Mouse (Mus musculus): Measurements from ENCODE around the gene Banf2.

Gene Banf2

DNA sequence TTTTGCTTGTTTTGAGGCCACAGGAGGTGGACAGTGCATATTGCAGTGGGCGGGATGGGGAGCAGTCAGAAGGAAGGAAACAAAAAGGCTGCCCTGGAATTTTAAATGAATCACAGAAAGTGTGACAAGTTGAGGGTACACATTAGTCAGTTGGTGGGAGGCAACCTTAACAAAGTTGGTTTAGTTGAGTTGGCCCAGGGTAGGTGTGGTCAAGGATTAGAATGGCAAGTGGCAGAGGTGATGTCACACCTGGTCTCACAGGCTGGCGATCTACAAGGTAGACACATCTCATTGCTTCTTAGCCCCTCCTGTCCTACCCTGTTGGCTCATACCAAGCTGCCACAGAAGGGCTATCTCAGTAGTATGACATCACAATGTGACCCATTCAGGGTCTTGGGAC lies at the start of gene Banf2:
TSS of gene Banf2 (plus strand) at position 396 of the 400 bp plus-strand sequence.
- no peak for DNase-seq (ENCODE audit: low spot score)

DNA sequence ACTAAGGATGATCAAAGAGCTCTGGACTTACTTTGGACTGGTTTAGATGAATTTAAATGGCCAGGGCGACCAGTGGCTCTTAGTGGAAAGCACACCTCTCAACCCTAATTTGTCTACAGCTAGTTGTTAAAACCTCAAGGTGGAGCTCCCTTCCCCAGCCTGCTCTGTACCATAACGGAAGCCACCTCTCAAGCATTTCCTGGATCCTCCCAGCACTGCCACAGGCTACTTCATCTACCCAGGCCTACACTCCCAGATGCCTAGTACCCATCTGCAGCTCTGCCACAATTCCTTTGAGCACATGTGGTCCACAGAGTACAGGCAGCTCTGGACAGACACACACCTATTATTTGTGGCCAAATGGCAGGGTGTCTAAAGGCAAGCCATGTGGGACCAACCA lies 49.4 kb upstream of the Banf2 start:
- DNase-seq (ENCODE audit: low spot score): peak; percentile 13

DNA sequence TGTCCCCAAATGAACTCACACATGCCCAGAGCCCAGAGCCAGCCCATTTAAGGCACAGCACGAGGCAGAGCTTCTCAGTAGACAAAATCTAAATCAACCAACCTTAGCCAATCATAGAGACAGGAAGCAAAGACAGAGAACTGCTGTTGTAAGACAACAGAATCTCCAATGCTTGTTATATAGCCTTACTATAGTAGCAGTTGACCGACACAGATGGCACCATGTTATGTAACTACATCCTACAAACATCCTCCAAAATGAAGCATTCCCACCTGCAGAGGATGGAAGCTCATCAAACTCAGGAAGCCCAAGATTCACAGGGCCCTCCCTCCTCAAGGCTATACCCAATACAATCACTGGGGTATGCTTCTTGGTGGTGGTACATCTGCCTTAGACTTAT lies 45.4 kb upstream of the Banf2 start:
- DNase-seq (ENCODE audit: low spot score): no peak

DNA sequence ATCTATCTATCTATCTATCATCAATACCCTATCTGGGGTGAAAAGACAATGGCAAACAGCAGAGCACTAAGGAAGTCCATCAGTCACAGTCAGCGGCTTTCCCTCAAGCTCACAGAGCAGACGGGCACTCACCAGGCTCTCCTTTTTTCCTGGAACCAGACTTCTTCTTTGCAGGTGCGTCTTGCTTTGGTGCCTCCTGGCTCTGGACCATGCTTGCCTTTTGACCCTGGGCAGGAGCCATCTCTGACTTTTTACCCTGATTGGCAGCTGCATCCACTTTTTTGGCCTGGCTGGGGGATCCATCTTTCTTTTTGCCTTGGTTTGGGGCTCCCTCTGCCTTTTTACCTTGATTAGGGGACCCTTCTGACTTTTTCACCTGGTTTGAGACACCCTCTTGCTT lies 44.8 kb upstream of the Banf2 start:
- DNase-seq (ENCODE audit: low spot score): no peak

DNA sequence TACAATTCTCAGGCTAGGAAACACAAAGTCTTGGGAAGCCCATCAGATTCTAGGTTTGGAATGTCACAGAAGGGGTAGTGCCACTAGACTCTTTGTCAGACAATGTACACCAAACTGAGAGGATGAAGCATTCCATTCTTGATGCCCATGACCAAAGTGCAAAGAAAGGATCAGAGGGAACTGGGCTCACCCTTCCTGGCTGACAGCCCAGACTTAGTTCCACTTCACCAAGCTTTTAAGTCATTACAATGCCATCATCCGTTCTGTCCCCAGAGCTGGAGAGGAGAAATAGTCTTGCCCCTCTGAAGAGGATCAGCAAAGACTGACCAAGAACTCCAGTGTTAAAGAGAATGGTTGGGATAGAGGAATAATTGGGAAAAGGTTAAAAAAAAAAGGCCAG lies 41.9 kb upstream of the Banf2 start:
- DNase-seq (ENCODE audit: low spot score): no peak

DNA sequence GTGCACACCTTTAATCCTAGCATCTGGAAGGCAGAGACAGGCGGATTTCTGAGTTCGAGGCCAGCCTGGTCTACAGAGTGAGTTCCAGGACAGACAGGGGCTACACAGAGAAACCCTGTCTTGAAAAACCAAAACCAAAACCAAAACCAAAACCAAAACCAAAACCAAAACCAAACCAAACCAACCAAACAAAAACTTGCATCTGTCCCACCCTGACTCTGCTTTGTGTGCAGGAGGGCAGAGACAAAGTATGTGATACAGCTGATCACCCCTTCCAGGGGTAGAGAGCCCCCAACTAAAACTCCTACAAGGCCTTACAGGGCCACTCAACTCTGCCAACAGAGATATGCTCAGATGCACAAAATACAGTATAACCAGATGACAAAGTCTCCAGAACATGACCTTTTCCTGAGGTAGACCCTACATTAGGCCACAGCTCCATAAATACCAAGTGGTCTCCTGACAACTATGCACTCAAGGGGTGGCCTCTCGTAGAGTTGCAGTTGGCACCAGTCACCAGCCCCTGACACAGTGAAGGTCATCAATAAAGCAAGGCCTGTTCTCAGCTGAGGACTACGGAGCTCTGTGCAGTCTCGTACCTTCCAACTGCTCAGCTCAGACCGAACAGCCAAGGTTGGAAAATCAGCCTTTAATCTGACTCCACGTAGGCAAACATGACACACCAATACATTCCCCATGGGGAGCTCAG lies 40.7 kb upstream of the Banf2 start:
- no peak for DNase-seq (ENCODE audit: low spot score)

DNA sequence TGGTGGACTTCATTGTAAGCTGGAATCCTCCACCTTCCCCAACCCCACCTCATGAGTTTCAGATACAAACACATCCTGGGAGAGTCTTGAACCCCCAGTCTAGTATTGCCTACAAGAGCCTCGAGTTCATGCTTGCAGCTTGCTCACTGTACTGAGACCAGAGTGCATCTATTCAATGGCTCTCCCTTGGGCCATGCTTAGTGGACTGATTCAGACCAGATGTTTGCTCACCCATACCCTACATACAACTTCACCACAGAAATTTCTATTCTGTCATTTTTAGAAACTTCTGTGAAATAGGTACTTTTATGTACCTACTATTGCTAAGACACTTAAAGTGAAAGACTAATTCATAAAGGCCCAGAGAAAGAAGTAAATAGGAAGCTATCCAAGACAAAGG lies 39.9 kb upstream of the Banf2 start:
- DNase-seq (ENCODE audit: low spot score): no peak

DNA sequence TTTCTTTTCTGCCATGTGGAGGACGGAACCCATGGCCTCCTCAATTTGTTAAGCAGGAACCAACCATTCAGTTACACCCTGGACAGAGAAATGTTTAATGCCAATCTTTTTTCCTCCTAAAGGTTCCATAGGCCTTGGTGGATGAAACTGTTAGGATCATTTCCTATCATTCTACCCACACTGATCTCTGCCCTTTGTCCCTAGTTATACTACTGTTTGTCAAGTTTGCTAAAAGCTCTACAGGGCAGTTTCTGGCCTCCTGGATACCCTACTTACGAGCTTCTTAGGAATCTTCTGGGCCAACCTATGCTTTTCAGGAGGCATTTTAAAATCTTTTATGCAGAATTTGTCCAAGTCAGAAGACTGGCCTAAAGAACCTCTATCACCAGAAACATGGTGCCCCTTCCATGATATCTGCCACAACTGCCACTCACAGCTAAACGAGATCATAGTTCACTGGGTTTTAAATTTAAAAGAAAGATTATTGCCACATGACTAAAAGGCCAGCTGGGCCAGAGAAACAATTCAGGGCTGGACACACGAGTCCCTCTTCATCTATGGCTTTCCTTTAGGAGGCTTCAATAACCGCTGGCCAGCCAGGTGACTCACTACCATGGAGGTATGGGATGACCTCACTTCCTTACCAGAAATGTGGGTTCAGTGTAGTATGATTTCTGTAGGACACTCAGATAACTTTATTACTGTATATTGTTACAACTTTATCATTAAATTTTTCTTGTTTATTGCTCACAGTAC lies 30.5 kb upstream of the Banf2 start:
- no peak for DNase-seq (ENCODE audit: low spot score)

DNA sequence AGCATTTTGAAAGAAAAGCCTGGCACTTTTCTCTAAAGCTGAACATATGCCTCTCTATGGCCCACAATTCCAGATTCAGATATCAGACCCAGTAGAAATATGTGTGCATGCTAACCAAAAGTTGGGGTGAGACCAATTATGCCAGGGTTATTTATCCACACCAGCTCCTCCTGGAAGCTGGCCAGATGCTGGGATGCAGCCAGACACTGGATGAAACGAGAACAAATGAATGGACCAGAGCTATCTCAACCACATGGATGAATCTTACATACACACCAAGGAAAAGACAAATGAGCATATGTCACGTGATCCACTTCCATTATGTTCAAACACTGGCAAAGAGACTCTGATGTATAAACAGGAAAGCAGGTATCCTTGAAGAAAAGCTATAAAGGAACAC lies 29.3 kb upstream of the Banf2 start:
- DNase-seq (ENCODE audit: low spot score): no peak

DNA sequence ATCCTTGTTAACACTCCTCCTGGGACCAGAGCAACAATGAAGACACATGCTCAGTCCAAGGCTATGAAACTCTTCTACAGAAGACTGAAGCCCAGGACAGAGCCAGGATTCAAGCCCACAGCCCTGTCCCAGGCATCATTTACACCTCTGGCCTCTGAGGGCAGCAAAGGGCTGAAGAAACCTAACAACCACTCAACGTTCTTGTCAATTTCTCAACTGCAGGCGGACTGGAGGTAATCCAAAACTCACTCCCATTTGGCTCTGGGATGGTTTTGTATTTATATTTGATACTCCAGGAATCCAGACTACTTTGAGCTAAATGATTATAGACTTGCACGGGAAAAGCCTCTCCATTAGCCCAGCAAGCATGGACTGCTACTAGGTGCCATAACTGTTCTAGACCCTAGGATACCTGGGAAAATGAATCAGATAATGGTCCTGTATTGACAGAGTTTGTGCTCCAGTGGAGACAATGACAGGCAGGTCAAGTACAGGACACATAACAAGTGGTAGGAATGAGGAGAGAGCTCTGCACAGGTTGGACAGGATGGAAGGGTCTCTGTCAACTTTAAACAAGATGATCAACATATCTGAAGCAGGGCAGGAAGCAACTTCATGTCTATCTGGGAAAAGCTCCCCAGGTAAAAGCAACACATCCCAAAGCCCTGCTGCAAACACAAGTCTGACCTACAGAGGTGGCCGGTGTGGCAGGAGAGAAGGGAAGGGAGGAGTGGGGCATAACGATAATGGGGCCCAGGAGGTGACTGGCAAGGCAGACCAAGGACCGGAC lies 27.5 kb upstream of the Banf2 start:
- DNase-seq (ENCODE audit: low spot score): no peak

DNA sequence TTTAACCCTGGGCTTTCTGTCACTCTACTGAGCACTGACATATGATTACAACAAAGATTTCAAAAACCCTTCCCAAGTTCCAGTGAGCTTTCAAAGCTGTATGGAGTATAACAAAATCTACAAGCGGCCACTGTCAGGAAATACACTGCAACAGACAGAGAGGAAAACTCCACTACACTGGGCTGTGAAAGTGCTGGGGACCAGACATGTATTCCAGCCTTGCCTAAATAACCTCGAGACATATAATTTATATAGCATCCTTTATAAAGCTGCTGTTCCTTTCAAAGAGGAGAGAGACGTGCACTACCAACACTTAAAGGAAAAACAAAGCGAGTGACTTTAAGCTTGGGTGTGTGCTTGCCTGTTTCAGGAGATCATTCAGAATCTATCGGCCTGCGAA lies 26.2 kb upstream of the Banf2 start:
- DNase-seq (ENCODE audit: low spot score): no peak

DNA sequence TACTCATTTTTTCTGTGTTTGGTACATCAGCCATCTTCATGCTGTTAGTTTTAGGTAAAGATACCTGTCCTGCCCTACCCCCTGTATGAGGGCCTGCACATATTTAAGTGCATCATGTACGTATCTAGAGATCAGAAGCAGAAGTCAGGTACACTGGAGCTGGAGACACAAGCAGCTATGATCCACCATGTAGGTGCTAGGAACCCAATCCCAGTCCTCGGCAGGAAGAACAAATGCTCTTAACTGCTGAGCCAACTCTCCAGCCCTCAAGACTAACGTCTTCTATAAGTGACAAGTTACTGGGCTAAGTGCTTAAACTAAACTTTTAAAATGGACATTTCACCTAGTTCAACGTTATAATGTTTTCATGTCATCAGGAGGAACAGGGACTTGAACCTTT lies 25.6 kb upstream of the Banf2 start:
- no peak for DNase-seq (ENCODE audit: low spot score)

DNA sequence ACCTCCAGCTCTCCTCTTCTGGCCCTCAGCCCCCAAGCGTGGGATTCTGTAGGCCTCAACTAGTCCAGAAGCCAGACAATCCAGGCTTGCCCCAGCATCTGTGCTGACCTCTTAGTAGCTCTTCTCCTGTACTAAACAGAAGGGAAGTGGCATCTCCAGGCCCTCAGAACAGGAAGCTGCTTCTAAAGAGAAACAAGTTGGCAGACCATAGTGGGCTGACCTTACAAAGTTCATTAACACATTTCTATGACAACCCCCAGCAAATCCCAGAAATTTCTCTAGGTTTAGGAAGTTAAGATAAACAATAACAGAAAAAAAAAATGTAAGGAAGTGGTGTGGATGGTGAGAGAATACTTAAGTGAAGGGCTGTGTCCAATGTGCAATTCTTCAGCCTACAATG lies 23.8 kb upstream of the Banf2 start:
- no peak for DNase-seq (ENCODE audit: low spot score)

DNA sequence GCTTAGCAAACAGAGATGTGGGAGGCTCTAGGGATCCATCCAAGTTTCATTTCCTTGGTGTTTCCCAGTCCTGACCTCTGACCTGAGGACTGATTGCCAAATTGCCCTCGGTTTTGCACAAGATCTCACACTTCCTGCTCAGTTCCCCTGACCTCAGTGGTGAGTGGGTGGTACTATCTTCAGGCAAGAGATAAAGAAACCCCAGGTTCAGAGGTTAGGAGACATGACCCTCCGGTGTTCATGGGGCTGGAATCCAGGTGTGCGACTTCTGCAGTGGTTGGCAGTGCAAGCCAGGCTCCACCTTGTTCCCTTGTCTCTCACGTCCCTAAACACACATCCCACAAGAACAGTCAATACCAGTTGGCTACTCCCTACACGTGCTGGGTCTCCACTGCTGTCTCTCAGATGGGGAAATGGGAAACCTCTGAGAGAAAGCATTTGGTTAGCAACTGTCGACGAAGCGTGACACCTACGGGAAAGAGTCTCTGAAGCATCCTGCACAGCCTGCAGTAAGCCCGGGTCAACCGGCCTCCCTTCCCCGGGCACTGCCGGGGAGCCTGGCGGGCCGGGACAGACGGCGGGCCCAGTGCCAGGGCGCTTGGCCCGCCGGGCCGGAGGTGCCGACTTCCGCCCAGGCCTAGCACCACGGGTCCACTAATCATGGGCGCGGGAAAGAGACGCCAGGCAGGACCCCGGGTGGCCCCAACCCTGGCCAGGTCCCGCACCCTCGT lies 23.1 kb upstream of the Banf2 start:
- peak; percentile 19 for DNase-seq (ENCODE audit: low spot score)

DNA sequence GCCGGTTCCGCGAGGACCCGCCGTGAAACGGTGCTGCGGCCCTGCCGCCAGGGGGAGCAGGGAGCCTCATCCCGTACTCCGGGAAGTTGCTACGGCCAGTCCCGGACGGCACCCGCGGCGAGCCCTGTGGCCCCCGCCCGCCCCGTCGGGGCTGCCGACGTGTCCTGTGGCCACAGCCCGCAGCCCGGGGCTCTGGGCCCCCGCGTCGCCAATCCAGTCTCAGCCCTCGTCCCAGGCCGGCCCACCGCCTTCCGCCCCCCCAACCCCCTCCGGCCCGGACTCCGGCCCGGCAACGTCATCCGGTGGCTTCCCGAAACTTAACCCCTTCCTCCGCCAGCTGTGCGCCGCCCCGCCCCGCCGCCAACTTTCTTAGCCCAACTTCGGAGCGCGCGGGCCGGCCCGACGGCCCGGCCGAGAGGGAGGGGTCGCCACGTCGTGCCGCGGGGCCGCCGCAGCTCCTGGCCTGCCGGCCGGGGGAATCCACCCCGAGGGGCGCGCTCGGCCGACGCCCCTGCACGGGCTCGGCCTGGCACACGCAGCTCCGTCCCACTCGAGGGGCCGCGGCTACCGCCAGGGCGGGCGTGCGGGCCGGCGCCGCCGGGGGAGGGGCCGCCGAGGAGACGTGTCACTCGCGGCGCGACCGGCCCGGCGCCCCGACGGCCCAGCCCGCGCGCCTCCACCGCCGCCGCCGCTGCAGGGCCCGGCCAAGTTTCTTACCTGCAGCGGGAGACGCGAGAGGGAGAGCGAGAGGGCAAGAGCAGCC lies 22.4 kb upstream of the Banf2 start:
- peak; percentile 73 for DNase-seq (ENCODE audit: low spot score)

DNA sequence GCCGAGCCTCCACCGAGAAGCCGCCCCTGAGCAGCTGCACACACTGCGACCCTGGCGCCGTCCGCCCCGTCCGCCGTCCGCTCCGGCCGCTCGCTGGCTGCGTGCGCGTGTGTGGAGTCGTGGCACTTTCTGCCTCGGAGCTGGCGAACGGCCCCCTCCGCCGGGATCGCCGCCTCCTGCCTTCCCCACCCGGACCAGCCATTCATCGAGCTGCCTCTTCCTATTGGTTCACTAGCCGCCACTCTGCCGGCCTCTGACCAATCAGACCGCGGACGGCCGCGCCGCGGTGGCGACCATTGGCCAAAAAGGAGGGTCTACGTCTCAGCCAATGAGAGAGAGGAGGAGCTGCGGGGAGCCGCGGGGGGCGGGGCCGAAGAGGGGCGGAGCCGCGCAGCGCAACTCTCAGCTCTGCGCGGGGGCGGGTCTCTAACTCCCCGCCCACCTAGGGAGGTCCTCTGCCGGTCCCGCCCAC lies 21.7 kb upstream of the Banf2 start, which contains the start of gene Rrbp1:
TSS of gene Rrbp1 (minus strand) at position 184 of the 472 bp plus-strand sequence.
- peak; percentile 99 for DNase-seq (ENCODE audit: low spot score)

DNA sequence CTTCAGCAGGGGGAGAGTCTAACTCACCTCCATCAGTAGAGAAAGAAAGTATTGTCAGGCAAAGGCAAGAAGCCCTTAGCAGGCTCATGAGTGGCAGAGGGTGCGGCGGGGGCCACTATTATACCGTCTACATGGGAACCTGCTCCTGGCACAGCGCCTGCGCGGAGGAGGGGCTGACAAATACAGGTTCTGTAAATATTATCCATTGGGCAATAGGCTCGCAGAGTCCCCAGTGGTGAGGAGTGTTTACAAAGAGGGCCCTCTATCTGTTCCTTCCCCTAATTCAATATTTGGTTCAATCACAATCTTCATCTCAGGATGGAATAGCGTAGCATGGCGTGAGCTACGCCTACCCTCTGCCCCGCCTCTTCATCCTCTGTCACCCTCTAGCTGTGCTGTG lies 18.8 kb upstream of the Banf2 start:
- no peak for DNase-seq (ENCODE audit: low spot score)

DNA sequence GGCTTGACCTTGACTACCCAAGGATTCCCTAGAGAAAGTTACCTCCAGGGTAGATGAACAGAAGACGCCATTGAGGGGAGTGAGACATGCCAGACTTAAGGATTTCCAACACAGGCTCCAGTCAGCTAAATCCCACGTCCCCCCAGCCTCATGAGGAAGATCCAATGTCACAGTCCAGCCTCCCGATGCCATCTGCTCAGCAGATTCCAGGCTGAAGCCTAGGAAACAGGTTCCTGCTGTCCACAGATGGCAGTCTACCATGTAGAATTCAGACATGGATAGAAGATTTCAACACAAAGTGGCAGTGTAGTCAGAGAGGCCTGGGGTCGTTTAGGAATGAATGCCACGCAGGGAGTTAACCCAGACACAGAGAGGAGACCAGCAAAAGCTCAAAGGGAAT lies 18.4 kb upstream of the Banf2 start:
- no peak for DNase-seq (ENCODE audit: low spot score)

DNA sequence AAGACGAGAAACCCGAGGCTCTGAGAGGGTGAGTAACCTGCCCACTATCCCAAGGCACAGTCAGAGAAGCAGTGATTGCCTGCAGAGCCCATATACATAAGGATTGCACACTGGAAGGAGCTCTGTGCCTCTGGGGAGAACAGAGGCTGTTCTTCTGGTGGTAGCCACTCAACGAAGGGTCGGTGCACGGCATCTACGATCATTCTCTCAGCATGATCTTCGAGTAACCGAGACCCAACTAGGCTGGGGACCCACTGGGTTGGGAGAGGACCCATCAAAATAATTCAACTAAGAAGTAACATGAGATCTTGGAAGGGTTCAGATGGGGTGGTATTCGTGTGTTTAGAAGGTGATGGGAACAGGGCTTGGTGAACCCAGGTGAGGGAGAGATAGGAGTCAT lies 17.0 kb upstream of the Banf2 start:
- no peak for DNase-seq (ENCODE audit: low spot score)

DNA sequence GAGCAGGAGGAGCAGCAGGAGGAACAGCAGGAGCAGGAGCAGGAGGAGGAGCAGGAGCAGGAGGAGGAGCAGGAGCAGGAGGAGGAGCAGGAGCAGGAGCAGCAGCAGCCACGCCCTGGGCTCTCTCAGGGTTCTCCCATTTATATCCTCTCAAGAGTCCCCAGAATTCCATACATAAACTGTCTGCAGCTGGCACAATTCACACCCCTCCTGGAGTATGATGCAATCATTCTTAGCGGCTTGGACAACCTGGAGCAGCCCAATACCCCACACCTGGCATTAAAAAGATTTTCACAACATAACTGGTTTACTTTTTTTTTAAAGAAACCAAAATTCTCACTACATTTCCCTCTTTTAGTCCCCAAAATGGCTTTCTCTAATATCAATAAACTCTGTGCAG lies 12.9 kb upstream of the Banf2 start:
- no peak for DNase-seq (ENCODE audit: low spot score)

DNA sequence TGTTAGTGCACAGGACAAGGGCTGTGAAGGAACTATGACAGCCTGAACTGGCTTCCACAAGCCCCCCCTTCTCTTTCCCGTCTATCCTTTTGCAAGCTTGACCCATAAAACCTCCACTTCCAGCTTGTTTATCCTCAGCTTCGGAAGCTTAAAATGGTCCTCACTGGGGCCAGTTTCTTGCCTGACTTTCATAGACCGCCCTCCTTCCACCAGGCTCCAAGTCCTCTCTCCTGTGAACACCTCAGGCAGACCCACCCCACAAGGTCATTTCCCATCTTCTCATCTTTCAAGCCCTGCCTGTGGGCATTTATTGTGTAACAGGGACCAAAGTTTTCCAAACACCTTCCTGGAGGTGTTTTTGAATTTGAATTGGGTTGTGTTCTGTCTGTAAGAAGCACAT lies 10.4 kb upstream of the Banf2 start:
- no peak for DNase-seq (ENCODE audit: low spot score)
